Mouse (Mus musculus) heart, embryonic 14.5 days (tissue): ENCODE measurements around the gene Gfm1. TPM values are rescaled to one million over a fixed set of nuclear protein-coding genes. Genes with fewer than 3 reads are reported as not detected.

Source experiments
- ATAC-seq: fragments of 200-750 bp; cut with Nextera tagmentation; 2 replicates; pipeline ENCODE4 v1.8.0; 2017; ENCODE audit warnings: low read depth, moderate TSS enrichment; ENCODE audit not compliant: insufficient number of reproducible peaks, insufficient read depth, low FRiP score
- H3K27ac ChIP-seq, 2 experiments: fragments of 200-500 bp in 1 of 2; fragments of 300-500 bp in 1 of 2; sonication (generic) in 1 of 2; replicated peaks in 1 of 2; 2 replicates each; pipeline ENCODE4 v1.5.1; 2012 to 2014; ENCODE audit warnings: low read depth in 2 of 2, low read length in 2 of 2, control low read depth in 1 of 2, mild to moderate bottlenecking in 1 of 2, mixed read lengths in 1 of 2; ENCODE audit not compliant: control insufficient read depth in 1 of 2, insufficient read depth in 1 of 2
- H3K27me3 ChIP-seq: fragments of 300-500 bp; sonication (generic); 2 replicates; pipeline ENCODE4 v1.6.1; 2014; ENCODE audit warnings: mild to moderate bottlenecking, low read length, control low read depth; ENCODE audit not compliant: control insufficient read depth, insufficient read depth
- H3K36me3 ChIP-seq: fragments of 300-500 bp; sonication (generic); 2 replicates; pipeline ENCODE4 v1.6.1; 2014; ENCODE audit warnings: mild to moderate bottlenecking, control low read depth, low read length, mixed read lengths; ENCODE audit not compliant: control insufficient read depth, insufficient read depth
- H3K4me1 ChIP-seq, 2 experiments: fragments of 200-500 bp in 1 of 2; fragments of 300-500 bp in 1 of 2; sonication (generic) in 1 of 2; 2 replicates each; pipeline ENCODE4 v1.6.1; 2012 to 2014; ENCODE audit warnings: low read length in 2 of 2, control low read depth in 1 of 2, mixed read lengths in 1 of 2; ENCODE audit not compliant: control insufficient read depth in 2 of 2, insufficient read depth in 2 of 2
- H3K4me2 ChIP-seq: fragments of 300-500 bp; sonication (generic); 2 replicates; pipeline ENCODE4 v1.6.1; 2014; ENCODE audit warnings: mild to moderate bottlenecking, low read length
- H3K4me3 ChIP-seq, 2 experiments: fragments of 200-500 bp in 1 of 2; fragments of 300-500 bp in 1 of 2; sonication (generic) in 1 of 2; 2 replicates each; pipeline ENCODE4 v1.5.1; 2012 to 2014; ENCODE audit warnings: low read length in 2 of 2, mild to moderate bottlenecking in 2 of 2, control low read depth in 1 of 2, low read depth in 1 of 2, moderate library complexity in 1 of 2; ENCODE audit not compliant: control insufficient read depth in 1 of 2, insufficient read depth in 1 of 2
- H3K9ac ChIP-seq: fragments of 300-500 bp; sonication (generic); 2 replicates; pipeline ENCODE4 v1.6.1; 2014; ENCODE audit warnings: mild to moderate bottlenecking, low read length
- H3K9me3 ChIP-seq: fragments of 300-500 bp; sonication (generic); 2 replicates; pipeline ENCODE4 v1.6.1; 2016; ENCODE audit warnings: low read length, control low read depth; ENCODE audit not compliant: control insufficient read depth
- WGBS: fragments of 180-500 bp; shearing (Covaris S2); extraction: QIAGEN DNeasy Blood & Tissue Kit; methylation state at CpG from one replicate; pipeline ENCODE4 v1.1.7; 2014; 5-methylcytosine and 5-hydroxymethylcytosine counted together
- polyA plus RNA-seq: library from polyadenylated mRNA; unstranded; fragments of >200 nt; fragmentation: Nextera tagmentation; extraction: Ambion mirVana; gene quantifications from 2 replicates; pipeline ENCODE4 v1.2.1, GENCODE M21; 2014

The Gfm1 gene
- polyA plus RNA-seq, 1 experiment from 2014 or later: 117 TPM

- Histone ChIP-seq H3K27ac (no peak overlapping the region), H3K9me3 (0 out of 2 replicates have a peak, but pooled peaks cover 5% of the 10 kb centered on the region), H3K27me3 (no peaks in the 10 kb centered on the region), H3K9ac (no peak overlapping the region), H3K4me3 (no peak overlapping the region), H3K4me2 (no peak overlapping the region), H3K4me1 (no peaks in the 10 kb centered on the region), H3K36me3 (no peaks in the 10 kb centered on the region)
- WGBS: 65% methylated on average over 2 of the region's 2 CpGs
- ATAC-seq: no peak
These were observed 68.1 kb downstream of the Gfm1 start for GRCm38 (mm10) chr3:67497998-67498397.

- WGBS: 80% methylated on average over 8 of the region's 8 CpGs
- Histone ChIP-seq H3K4me3 (no peak overlapping the region), H3K36me3 (no peaks in the 10 kb centered on the region), H3K4me1 (no peaks in the 10 kb centered on the region), H3K9ac (no peak overlapping the region), H3K27me3 (no peaks in the 10 kb centered on the region), H3K27ac (no peak overlapping the region), H3K4me2 (no peak overlapping the region), H3K9me3 (0 out of 2 replicates have a peak, but pooled peaks cover 5% of the 10 kb centered on the region)
- no peak for ATAC-seq
These were observed 69.0 kb downstream of the Gfm1 start for GRCm38 (mm10) chr3:67498773-67499405.

- Histone ChIP-seq H3K36me3 (no peaks in the 10 kb centered on the region), H3K9me3 (0 out of 2 replicates have a peak, but pooled peaks cover 5% of the 10 kb centered on the region), H3K4me1 (no peaks in the 10 kb centered on the region), H3K27me3 (no peaks in the 10 kb centered on the region), H3K9ac (no peak overlapping the region), H3K27ac (no peak overlapping the region), H3K4me3 (no peak overlapping the region), H3K4me2 (no peak overlapping the region)
- 91% methylated on average over 4 of the region's 4 CpGs for WGBS
- ATAC-seq: no peak
These were observed 69.5 kb downstream of the Gfm1 start for GRCm38 (mm10) chr3:67499406-67499791.

- H3K4me3 ChIP-seq: no peak overlapping the region
- no peaks in the 10 kb centered on the region for H3K27me3 ChIP-seq
- H3K4me1 ChIP-seq: no peaks in the 10 kb centered on the region
- ATAC-seq: no peak
- no peak overlapping the region for H3K4me2 ChIP-seq
- no peaks in the 10 kb centered on the region for H3K36me3 ChIP-seq
- WGBS: 9% methylated on average over 3 of the region's 3 CpGs
- H3K9me3 ChIP-seq: 0 out of 2 replicates have a peak, but pooled peaks cover 2% of the 10 kb centered on the region
- no peak overlapping the region for H3K9ac ChIP-seq
- no peak overlapping the region for H3K27ac ChIP-seq
These were observed 74.0 kb downstream of the Gfm1 start for GRCm38 (mm10) chr3:67503878-67504277.

GRCm38 (mm10) chr3:67505286-67505685, 75.4 kb downstream of the Gfm1 start:
- Histone ChIP-seq H3K4me1 (no peaks in the 10 kb centered on the region), H3K9me3 (no peaks in the 10 kb centered on the region), H3K36me3 (no peaks in the 10 kb centered on the region), H3K9ac (no peak overlapping the region), H3K4me2 (no peak overlapping the region), H3K4me3 (no peak overlapping the region), H3K27me3 (no peaks in the 10 kb centered on the region), H3K27ac (no peak overlapping the region)
- 81% methylated on average over 2 of the region's 2 CpGs for WGBS
- ATAC-seq: no peak

GRCm38 (mm10) chr3:67508216-67508892, 78.5 kb downstream of the Gfm1 start:
- no peak overlapping the region for H3K9ac ChIP-seq
- no peaks in the 10 kb centered on the region for H3K36me3 ChIP-seq
- no peaks in the 10 kb centered on the region for H3K27me3 ChIP-seq
- H3K9me3 ChIP-seq: no peaks in the 10 kb centered on the region
- H3K4me3 ChIP-seq: no peak overlapping the region
- H3K4me2 ChIP-seq: no peak overlapping the region
- WGBS: 77% methylated on average over 10 of the region's 10 CpGs
- no peaks in the 10 kb centered on the region for H3K4me1 ChIP-seq
- no peak overlapping the region for H3K27ac ChIP-seq
- no peak for ATAC-seq

GRCm38 (mm10) chr3:67512807-67513206, 82.9 kb downstream of the Gfm1 start:
- peaks cover 8% of the 10 kb centered on the region for H3K27me3 ChIP-seq
- no peak overlapping the region for H3K9ac ChIP-seq
- H3K27ac ChIP-seq: no peak overlapping the region
- H3K4me2 ChIP-seq: no peak overlapping the region
- no peaks in the 10 kb centered on the region for H3K9me3 ChIP-seq
- no peaks in the 10 kb centered on the region for H3K36me3 ChIP-seq
- no peak for ATAC-seq
- H3K4me1 ChIP-seq: no peaks in the 10 kb centered on the region; a peak in 1 of 4 replicates
- no peak overlapping the region for H3K4me3 ChIP-seq
- 2% methylated on average over 5 of the region's 5 CpGs for WGBS
